Mouse (Mus musculus) forebrain, embryonic 13.5 days (tissue): ENCODE measurements around the gene Iffo2. TPM values are rescaled to one million over a fixed set of nuclear protein-coding genes. Genes with fewer than 3 reads are reported as not detected.

ENCODE experiments used
- ATAC-seq: fragments of 200-750 bp; cut with Nextera tagmentation; 2 replicates; pipeline ENCODE4 v1.8.0; 2017
- H3K27ac ChIP-seq: fragments of 300-500 bp; sonication (generic); 2 replicates; pipeline ENCODE4 v1.5.1; 2015; ENCODE audit warnings: inconsistent platforms, mild to moderate bottlenecking, moderate library complexity
- H3K27me3 ChIP-seq: fragments of 300-500 bp; sonication (generic); 2 replicates; pipeline ENCODE4 v1.6.1; 2015; ENCODE audit warnings: mild to moderate bottlenecking, inconsistent platforms
- H3K36me3 ChIP-seq: fragments of 300-500 bp; sonication (generic); 2 replicates; pipeline ENCODE4 v1.6.1; 2015; ENCODE audit warnings: mild to moderate bottlenecking, inconsistent platforms; ENCODE audit not compliant: poor library complexity, severe bottlenecking
- H3K4me1 ChIP-seq: fragments of 300-500 bp; sonication (generic); 2 replicates; pipeline ENCODE4 v1.6.1; 2015; ENCODE audit warnings: inconsistent platforms
- H3K4me2 ChIP-seq: fragments of 300-500 bp; sonication (generic); 2 replicates; pipeline ENCODE4 v1.6.1; 2015; ENCODE audit warnings: inconsistent platforms, mild to moderate bottlenecking, moderate library complexity
- H3K4me3 ChIP-seq: fragments of 300-500 bp; sonication (generic); 2 replicates; pipeline ENCODE4 v1.5.1; 2015; ENCODE audit warnings: mild to moderate bottlenecking, inconsistent platforms
- H3K9ac ChIP-seq: fragments of 300-500 bp; sonication (generic); 2 replicates; pipeline ENCODE4 v1.6.1; 2015; ENCODE audit warnings: mild to moderate bottlenecking, inconsistent platforms
- H3K9me3 ChIP-seq: fragments of 300-500 bp; sonication (generic); replicated peaks from 2 replicates; pipeline ENCODE4 v1.6.1; 2016; ENCODE audit warnings: inconsistent platforms
- WGBS: fragments of 180-500 bp; shearing (Covaris S2); methylation state at CpG from one replicate; pipeline ENCODE4 v1.1.7; 2015; 5-methylcytosine and 5-hydroxymethylcytosine counted together
- polyA plus RNA-seq: library from polyadenylated mRNA; unstranded; fragments of >200 nt; fragmentation: Nextera tagmentation; extraction: Ambion mirVana; gene quantifications from 2 replicates; pipeline ENCODE4 v1.2.1, GENCODE M21; 2015

The Iffo2 gene
- polyA plus RNA-seq, 1 experiment from 2014 or later = 3.6 TPM

GRCm38 (mm10) chr4:139598950-139599518, 68.7 kb downstream of the Iffo2 start:
- Histone ChIP-seq H3K9me3 (no peaks in the 10 kb centered on the region), H3K4me2 (peak overlapping the region; percentile 48), H3K9ac (0 out of 2 replicates have a peak overlapping the region, but pooled peaks have one; percentile 35), H3K36me3 (no peaks in the 10 kb centered on the region), H3K4me1 (peaks cover 42% of the 10 kb centered on the region), H3K4me3 (no peak overlapping the region), H3K27me3 (no peaks in the 10 kb centered on the region), H3K27ac (peak overlapping the region; percentile 69)
- 2% methylated on average over 12 of the region's 12 CpGs for WGBS
- ATAC-seq = peak; percentile 34; the same call in 1 of the 2 replicates

- peaks cover 28% of the 10 kb centered on the region for H3K4me1 ChIP-seq
- 0 out of 2 replicates have a peak, but pooled peaks cover 3% of the 10 kb centered on the region for H3K36me3 ChIP-seq
- no peaks in the 10 kb centered on the region for H3K9me3 ChIP-seq
- no peak overlapping the region for H3K4me2 ChIP-seq
- H3K27ac ChIP-seq = no peak overlapping the region
- H3K9ac ChIP-seq = no peak overlapping the region
- H3K4me3 ChIP-seq = no peak overlapping the region
- no peaks in the 10 kb centered on the region for H3K27me3 ChIP-seq
- 84% methylated on average over 7 of the region's 7 CpGs for WGBS
- ATAC-seq = no peak
Observed at GRCm38 (mm10) chr4:139601519-139602356, 71.4 kb downstream of the Iffo2 start.

- H3K27ac ChIP-seq = no peak within 1 kb of the TSS
- whole genome bisulfite sequencing = 50% methylated on average over 14 of the region's 14 CpGs
- H3K4me3 ChIP-seq = no peak within 1 kb of the TSS
- H3K4me2 ChIP-seq = no peak within 1 kb of the TSS
- H3K4me1 ChIP-seq = peaks cover 19% of the 10 kb centered on the region
- H3K27me3 ChIP-seq = no peaks in the 10 kb centered on the region
- H3K9ac ChIP-seq = no peak within 1 kb of the TSS
- H3K9me3 ChIP-seq = no peaks in the 10 kb centered on the region
- 0 out of 2 replicates have a peak, but pooled peaks cover 3% of the 10 kb centered on the region for H3K36me3 ChIP-seq
- ATAC-seq = no peak
Observed at GRCm38 (mm10) chr4:139602357-139603244, 72.3 kb downstream of the Iffo2 start, which contains the start of gene Gm21969. TSS of gene Gm21969 (plus strand) at chr4:139603186.

- H3K27ac ChIP-seq = no peak overlapping the region
- no peak for ATAC-seq
- H3K4me3 ChIP-seq = no peak overlapping the region
- WGBS = 89% methylated on average over 11 of the region's 11 CpGs
- H3K9ac ChIP-seq = no peak overlapping the region
- H3K4me1 ChIP-seq = no peaks in the 10 kb centered on the region
- no peaks in the 10 kb centered on the region for H3K9me3 ChIP-seq
- H3K4me2 ChIP-seq = no peak overlapping the region
- 0 out of 2 replicates have a peak, but pooled peaks cover 3% of the 10 kb centered on the region for H3K36me3 ChIP-seq
- no peaks in the 10 kb centered on the region for H3K27me3 ChIP-seq
Observed at GRCm38 (mm10) chr4:139605216-139605615, 74.9 kb downstream of the Iffo2 start.

- 96% methylated on average over 5 of the region's 5 CpGs for WGBS
- ATAC-seq = no peak
- Histone ChIP-seq H3K27ac (no peak overlapping the region), H3K4me2 (no peak overlapping the region), H3K4me3 (no peak overlapping the region), H3K36me3 (0 out of 2 replicates have a peak, but pooled peaks cover 3% of the 10 kb centered on the region), H3K9me3 (no peaks in the 10 kb centered on the region), H3K27me3 (no peaks in the 10 kb centered on the region), H3K9ac (no peak overlapping the region), H3K4me1 (peaks cover 3% of the 10 kb centered on the region; the same call in 1 of the 2 replicates)
Observed at GRCm38 (mm10) chr4:139606732-139607131, 76.4 kb downstream of the Iffo2 start.

- Histone ChIP-seq H3K4me3 (no peak overlapping the region), H3K4me2 (no peak overlapping the region), H3K9ac (no peak overlapping the region), H3K9me3 (peaks cover 4% of the 10 kb centered on the region; the same call in 1 of the 2 replicates), H3K27me3 (no peaks in the 10 kb centered on the region), H3K36me3 (peaks cover 12% of the 10 kb centered on the region), H3K4me1 (peaks cover 3% of the 10 kb centered on the region; the same call in 1 of the 2 replicates), H3K27ac (no peak overlapping the region)
- ATAC-seq = no peak
- WGBS = 70% methylated on average over 4 of the region's 4 CpGs
Observed at GRCm38 (mm10) chr4:139608975-139609374, 78.6 kb downstream of the Iffo2 start.

- Histone ChIP-seq H3K4me1 (peaks cover 7% of the 10 kb centered on the region), H3K4me2 (no peak overlapping the region), H3K27ac (no peak overlapping the region), H3K36me3 (peaks cover 20% of the 10 kb centered on the region), H3K9ac (no peak overlapping the region), H3K4me3 (no peak overlapping the region), H3K27me3 (no peaks in the 10 kb centered on the region), H3K9me3 (peaks cover 6% of the 10 kb centered on the region; the same call in 1 of the 2 replicates)
- no peak for ATAC-seq
- WGBS = 42% methylated on average over 6 of the region's 6 CpGs
Observed at GRCm38 (mm10) chr4:139610954-139611353, 80.6 kb downstream of the Iffo2 start.

DNA sequence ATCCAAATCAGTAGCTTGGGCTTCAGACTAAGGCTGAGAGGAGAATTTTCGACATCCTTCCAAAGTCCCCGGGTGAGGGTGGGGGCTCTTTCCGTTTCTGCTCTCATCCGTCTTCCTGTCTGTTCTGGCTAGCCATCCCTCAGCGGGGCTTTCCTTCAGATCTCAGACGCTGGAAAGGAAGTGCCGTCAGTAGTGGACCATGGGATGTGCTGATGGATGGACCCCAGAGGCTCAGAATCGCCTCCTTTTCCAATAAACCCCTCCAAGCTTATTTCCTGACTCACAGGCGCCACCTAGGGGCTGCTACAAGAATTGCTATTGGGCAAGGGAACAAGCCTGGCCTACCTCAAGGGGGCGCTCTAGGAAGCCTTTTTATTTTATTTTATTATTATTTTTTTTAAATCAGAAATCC, 81.2 kb downstream of the Iffo2 start:
- WGBS = 6% methylated on average over 10 of the region's 10 CpGs
- Histone ChIP-seq H3K9ac (no peak overlapping the region), H3K4me1 (peaks cover 9% of the 10 kb centered on the region), H3K4me2 (peak overlapping the region; percentile 47), H3K27ac (no peak overlapping the region), H3K4me3 (peak overlapping the region; percentile 20; the same call in 1 of the 2 replicates), H3K36me3 (peaks cover 20% of the 10 kb centered on the region), H3K9me3 (peaks cover 6% of the 10 kb centered on the region; the same call in 1 of the 2 replicates), H3K27me3 (no peaks in the 10 kb centered on the region)
- ATAC-seq = peak; percentile 41; the same call in 1 of the 2 replicates

- 94% methylated on average over 21 of the region's 21 CpGs for WGBS
- H3K27me3 ChIP-seq = no peaks in the 10 kb centered on the region
- no peak for ATAC-seq
Observed at GRCm38 (mm10) chr4:139614524-139615260, 84.3 kb downstream of the Iffo2 start.

GRCm38 (mm10) chr4:139616276-139617000, 86.1 kb downstream of the Iffo2 start:
- Histone ChIP-seq H3K4me3 (peak overlapping the region; percentile 44), H3K4me2 (peak overlapping the region; percentile 61), H3K9ac (peak overlapping the region; percentile 60), H3K36me3 (peaks cover 20% of the 10 kb centered on the region), H3K9me3 (peaks cover 6% of the 10 kb centered on the region; the same call in 1 of the 2 replicates), H3K27ac (peak overlapping the region; percentile 7), H3K27me3 (no peaks in the 10 kb centered on the region), H3K4me1 (peaks cover 12% of the 10 kb centered on the region)
- 6% methylated on average over 24 of the region's 24 CpGs for WGBS
- ATAC-seq = peak; percentile 87

More at GRCm38 (mm10) chr4:139614524-139615260, 84.3 kb downstream of the Iffo2 start:
- peaks cover 6% of the 10 kb centered on the region; the same call in 1 of the 2 replicates for H3K9me3 ChIP-seq
- no peak overlapping the region for H3K4me2 ChIP-seq
- H3K4me3 ChIP-seq = no peak overlapping the region
- peaks cover 20% of the 10 kb centered on the region for H3K36me3 ChIP-seq
- H3K27ac ChIP-seq = no peak overlapping the region
- H3K4me1 ChIP-seq = peaks cover 16% of the 10 kb centered on the region
- H3K9ac ChIP-seq = no peak overlapping the region
